Mouse (Mus musculus) CH12.LX (cell line): ENCODE results near the gene Fgfr2. TPM values are rescaled to one million over a fixed set of nuclear protein-coding genes. Genes with fewer than 3 reads are reported as not detected.

Experiments used
- DNase-seq: peaks from one replicate; pipeline ENCODE4 v3.0.0-alpha.2; 2013; ENCODE audit errors: extremely low read depth
- H3K27ac ChIP-seq: 2 replicates; pipeline ENCODE4 v1.5.1; 2012; ENCODE audit warnings: low read depth, mild to moderate bottlenecking, control low read depth, moderate library complexity; ENCODE audit not compliant: insufficient read depth
- H3K27me3 ChIP-seq: replicated peaks from 2 replicates; pipeline ENCODE3; 2012; ENCODE audit warnings: inconsistent platforms
- H3K36me3 ChIP-seq, 2 experiments: replicated peaks in 1 of 2; 2 replicates each; pipeline versions ENCODE3 to v1.6.1; 2012; ENCODE audit warnings: inconsistent platforms in 1 of 2, low read length in 1 of 2, mild to moderate bottlenecking in 1 of 2, mixed read lengths in 1 of 2, moderate library complexity in 1 of 2; ENCODE audit not compliant: control insufficient read depth in 1 of 2, insufficient read depth in 1 of 2
- H3K4me1 ChIP-seq, 2 experiments: 2 replicates each; pipeline ENCODE4 v1.6.1; 2012; ENCODE audit warnings: inconsistent platforms in 1 of 2, moderate library complexity in 1 of 2; ENCODE audit not compliant: insufficient read depth in 2 of 2, control insufficient read depth in 1 of 2
- H3K4me2 ChIP-seq: 2 replicates; pipeline ENCODE4 v1.6.1; 2012; ENCODE audit warnings: low read depth, mild to moderate bottlenecking, control low read depth; ENCODE audit not compliant: poor library complexity, insufficient read depth, severe bottlenecking
- H3K4me3 ChIP-seq, 3 experiments: fragments of 150-350 bp in 1 of 3; sonication (generic) in 1 of 3; replicated peaks in 1 of 3; 2 replicates each; pipeline versions ENCODE3 to v1.5.1; 2011 to 2012; ENCODE audit warnings: low read depth in 2 of 3, low read length in 2 of 3, mild to moderate bottlenecking in 2 of 3, moderate library complexity in 2 of 3, control low read depth in 1 of 3, improper control_type of control experiment in 1 of 3, inconsistent platforms in 1 of 3, mixed read lengths in 1 of 3; ENCODE audit not compliant: poor library complexity in 1 of 3
- H3K79me2 ChIP-seq: replicated peaks from 2 replicates; pipeline ENCODE4 v1.6.1; 2012; ENCODE audit warnings: mild to moderate bottlenecking, moderate library complexity; ENCODE audit not compliant: control insufficient read depth, poor library complexity, insufficient read depth, severe bottlenecking; ENCODE audit errors: extremely low read depth
- H3K9ac ChIP-seq: 2 replicates; pipeline ENCODE4 v1.6.1; 2012; ENCODE audit warnings: low read depth, mild to moderate bottlenecking, control low read depth, moderate library complexity; ENCODE audit not compliant: insufficient read depth
- H3K9me3 ChIP-seq: replicated peaks from 2 replicates; pipeline ENCODE3; 2012; ENCODE audit warnings: low read length, inconsistent platforms, mixed read lengths
- CHD1 ChIP-seq: IDR thresholded peaks from 2 replicates; pipeline ENCODE4 v1.6.1; 2012; ENCODE audit warnings: low read depth, low read length, improper control_type of control experiment, inconsistent platforms
- CHD2 ChIP-seq: IDR thresholded peaks from 2 replicates; pipeline ENCODE4 v1.6.1; 2011; ENCODE audit warnings: low read length, improper control_type of control experiment
- E2F4 ChIP-seq: IDR thresholded peaks from 2 replicates; pipeline ENCODE4 v1.6.1; 2011; ENCODE audit warnings: low read depth, low read length, improper control_type of control experiment; ENCODE audit not compliant: insufficient replicate concordance
- ETS1 ChIP-seq: conservative IDR thresholded peaks from 2 replicates; pipeline ENCODE4 v1.6.1; 2012; ENCODE audit warnings: low read depth, mild to moderate bottlenecking, inconsistent platforms, low read length, improper control_type of control experiment, moderate library complexity
- GABPA ChIP-seq: IDR thresholded peaks from 2 replicates; pipeline ENCODE4 v1.6.1; 2012; ENCODE audit warnings: low read depth, low read length, improper control_type of control experiment, inconsistent platforms; ENCODE audit not compliant: insufficient replicate concordance
- IRF4 ChIP-seq: IDR thresholded peaks from 2 replicates; pipeline ENCODE4 v1.6.1; 2014; ENCODE audit warnings: low read depth, mild to moderate bottlenecking, inconsistent platforms, low read length, improper control_type of control experiment
- MAX ChIP-seq: IDR thresholded peaks from 2 replicates; pipeline ENCODE4 v1.6.1; 2011; ENCODE audit warnings: low read length, improper control_type of control experiment
- MXI1 ChIP-seq: IDR thresholded peaks from 2 replicates; pipeline ENCODE4 v1.6.1; 2011; ENCODE audit warnings: mild to moderate bottlenecking, low read depth, low read length, improper control_type of control experiment
- MYC ChIP-seq: IDR thresholded peaks from 2 replicates; pipeline ENCODE4 v1.6.1; 2011; ENCODE audit warnings: low read depth, mild to moderate bottlenecking, improper control_type of control experiment, low read length
- NELFE ChIP-seq: IDR thresholded peaks from 2 replicates; pipeline ENCODE4 v1.6.1; 2011; ENCODE audit warnings: low read depth, low read length, improper control_type of control experiment
- NRF1 ChIP-seq: IDR thresholded peaks from 2 replicates; pipeline ENCODE4 v1.6.1; 2014; ENCODE audit warnings: low read depth, mild to moderate bottlenecking, inconsistent platforms, low read length, improper control_type of control experiment, moderate library complexity
- SIN3A ChIP-seq: IDR thresholded peaks from 2 replicates; pipeline ENCODE4 v1.6.1; 2012; ENCODE audit warnings: low read length, improper control_type of control experiment, inconsistent platforms
- TBP ChIP-seq: conservative IDR thresholded peaks from 2 replicates; pipeline ENCODE4 v1.6.1; 2011; ENCODE audit warnings: low read depth, low read length, improper control_type of control experiment
- TCF12 ChIP-seq: IDR thresholded peaks from 2 replicates; pipeline ENCODE4 v1.6.1; 2014; ENCODE audit warnings: low read depth, mild to moderate bottlenecking, inconsistent platforms, low read length, improper control_type of control experiment
- USF1 ChIP-seq: IDR thresholded peaks from 2 replicates; pipeline ENCODE4 v1.6.1; 2014; ENCODE audit warnings: low read depth, mild to moderate bottlenecking, inconsistent platforms, low read length, improper control_type of control experiment
- USF2 ChIP-seq: conservative IDR thresholded peaks from 2 replicates; pipeline ENCODE4 v1.6.1; 2011; ENCODE audit warnings: low read depth, low read length, improper control_type of control experiment
- ZMIZ1 ChIP-seq: IDR thresholded peaks from 2 replicates; pipeline ENCODE4 v1.6.1; 2012; ENCODE audit warnings: low read depth, mild to moderate bottlenecking, inconsistent platforms, low read length, improper control_type of control experiment
- ZNF384 ChIP-seq: IDR thresholded peaks from 2 replicates; pipeline ENCODE4 v1.6.1; 2012; ENCODE audit warnings: low read depth, low read length, improper control_type of control experiment, inconsistent platforms
- dilution Hi-C: fragments of 300-500 bp; cut with MboI; formaldehyde crosslinking; loops from 2 replicates; pipeline ENCODE4 v1.14.3; 2020; ENCODE audit warnings: low sequenced_read_pairs; ENCODE audit not compliant: extremely low pct_unique_long_range_greater_than_20kb, extremely low pct_ligation_motif_present
- in situ Hi-C: fragments of 300-500 bp; cut with MboI; formaldehyde crosslinking; loops from 3 replicates; pipeline ENCODE4 v1.14.3; 2019; ENCODE audit warnings: low sequenced_read_pairs, low pct_ligation_motif_present, low pct_unique_long_range_greater_than_20kb, mixed read lengths
- polyA plus RNA-seq: library from polyadenylated mRNA; unstranded; fragments of >175 nt; gene quantifications from 2 replicates; pipeline ENCODE4 v1.2.1, GENCODE M21; 2012; ENCODE audit warnings: low read depth; ENCODE audit not compliant: insufficient read length
- total RNA-seq, 2 experiments: library from RNA; depleted of rRNA; stranded (reverse); fragments of 300-350 nt in 1 of 2; fragments of >200 nt in 1 of 2; gene quantifications; 2 replicates each; pipeline ENCODE4 v1.2.3; 2012 to 2014

Fgfr2 gene
- total and polyA plus RNA-seq, 3 experiments, result not detected

DNA sequence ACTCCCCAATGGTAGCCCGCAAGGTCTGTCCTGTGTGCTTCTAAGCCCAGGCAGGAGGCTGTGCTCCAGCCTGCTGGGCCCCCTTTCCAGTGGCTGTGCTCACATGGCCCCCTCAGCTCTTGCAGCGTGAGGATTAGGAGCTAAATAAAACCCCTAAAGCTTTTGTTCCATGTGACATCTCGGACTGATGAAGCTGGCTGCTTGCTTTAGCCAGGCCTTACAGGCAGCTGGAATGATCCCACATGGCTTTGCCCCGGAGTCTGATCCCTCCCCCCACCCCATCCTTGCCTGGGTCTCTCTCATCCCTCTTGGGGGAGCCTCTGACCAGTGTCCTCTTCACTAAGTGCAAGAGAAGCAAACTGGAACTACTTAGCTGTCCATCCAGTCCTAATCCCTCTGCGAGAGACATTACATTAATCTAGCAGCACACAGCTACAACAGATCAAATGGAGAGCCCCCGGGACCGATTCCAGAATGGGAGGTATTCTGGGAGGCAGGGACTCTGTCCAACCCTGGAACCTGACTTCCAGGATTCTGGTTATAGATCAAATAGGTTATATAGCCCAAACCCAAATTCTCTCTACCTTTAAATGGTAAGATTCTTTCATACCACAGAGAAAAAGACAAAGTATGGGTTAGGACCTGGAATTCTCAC, 107.6 kb downstream of the Fgfr2 start:
- Histone ChIP-seq H3K4me1 (peaks cover 0 to 2% of the 10 kb centered on the region in 2 experiments; a peak in 1 of 4 replicates), H3K4me2 (no peak overlapping the region), H3K4me3 (no peak overlapping the region), H3K27me3 (peaks cover 85% of the 10 kb centered on the region), H3K79me2 (no peaks in the 10 kb centered on the region), H3K27ac (no peak overlapping the region), H3K36me3 (no peaks in the 10 kb centered on the region), H3K9ac (no peak overlapping the region), H3K9me3 (no peaks in the 10 kb centered on the region)
- dilution Hi-C loops (no loop called here), in situ Hi-C loops (no loop called here)
- DNase-seq, result no peak
- TF ChIP-seq MXI1 (no peak), ZMIZ1 (no peak), GABPA (no peak), USF2 (no peak), TBP (no peak), IRF4 (no peak), CHD1 (no peak), SIN3A (no peak), MAX (no peak), E2F4 (no peak), USF1 (no peak), CHD2 (no peak), TCF12 (no peak), MYC (no peak), ETS1 (no peak), NELFE (no peak)

DNA sequence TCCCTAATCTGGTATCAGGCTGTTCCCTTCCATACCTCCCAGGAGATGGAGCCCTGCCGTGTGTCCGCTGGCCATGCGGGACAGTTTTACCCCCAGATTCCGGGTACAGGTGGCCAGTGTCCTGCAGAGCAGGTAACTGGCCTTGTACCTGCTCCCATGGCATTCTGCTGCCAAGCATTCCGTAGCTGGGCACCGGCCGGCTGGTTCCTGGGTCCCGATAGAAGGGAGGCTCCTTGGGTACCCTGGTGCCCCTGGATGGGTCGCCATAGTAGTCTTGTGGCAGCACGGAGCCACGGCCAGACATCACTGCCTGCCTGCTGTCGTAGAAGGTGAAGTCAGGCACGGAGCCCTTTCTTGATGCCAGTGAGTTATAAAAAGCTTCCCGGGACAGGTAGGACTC, 108.5 kb downstream of the Fgfr2 start:
- Histone ChIP-seq H3K4me1 (peaks cover 0 to 2% of the 10 kb centered on the region in 2 experiments; a peak in 1 of 4 replicates), H3K9me3 (no peaks in the 10 kb centered on the region), H3K36me3 (no peaks in the 10 kb centered on the region), H3K79me2 (no peaks in the 10 kb centered on the region), H3K4me3 (no peak overlapping the region)
- dilution Hi-C loops (no loop called here), in situ Hi-C loops (no loop called here)
- DNase-seq, result no peak
- TF ChIP-seq USF2, result no peak
- TF ChIP-seq ETS1, result no peak
- TF ChIP-seq TBP, result no peak
- no peak for TF ChIP-seq ZNF384
- TF ChIP-seq NRF1, result no peak
- TF ChIP-seq, all 38 proteins: peak for 0
- Histone ChIP-seq H3K27me3 (peaks cover 82% of the 10 kb centered on the region), H3K27ac (no peak overlapping the region), H3K9ac (no peak overlapping the region), H3K4me2 (no peak overlapping the region)
